Mouse (Mus musculus) hindbrain, embryonic 11.5 days (tissue): ENCODE measurements around the gene Naxd. TPM values are rescaled to one million over a fixed set of nuclear protein-coding genes. Genes with fewer than 3 reads are reported as not detected.
A peak's percentile ranks its signal among the peaks of the same experiment; 100 is the strongest.

Source experiments
- ATAC-seq: fragments of 200-750 bp; cut with Nextera tagmentation; 2 replicates; pipeline ENCODE4 v1.8.0; 2017; ENCODE audit warnings: mild to moderate bottlenecking, moderate TSS enrichment, moderate library complexity; ENCODE audit not compliant: low FRiP score
- DNase-seq: peaks from one replicate; pipeline ENCODE4 v3.0.0-alpha.2; 2015; ENCODE audit warnings: low spot score
- H3K27ac ChIP-seq: fragments of 300-500 bp; sonication (generic); 2 replicates; pipeline ENCODE4 v1.5.1; 2014; ENCODE audit warnings: mild to moderate bottlenecking, low read depth, low read length
- H3K27me3 ChIP-seq: fragments of 300-500 bp; sonication (generic); 2 replicates; pipeline ENCODE4 v1.6.1; 2014; ENCODE audit warnings: mild to moderate bottlenecking, low read length, moderate library complexity, mixed read lengths; ENCODE audit not compliant: control insufficient read depth, insufficient read depth
- H3K36me3 ChIP-seq: fragments of 300-500 bp; sonication (generic); 2 replicates; pipeline ENCODE4 v1.6.1; 2014; ENCODE audit warnings: mild to moderate bottlenecking, low read length, moderate library complexity, mixed read lengths; ENCODE audit not compliant: control insufficient read depth, insufficient read depth
- H3K4me1 ChIP-seq: fragments of 300-500 bp; sonication (generic); replicated peaks from 2 replicates; pipeline ENCODE4 v1.6.1; 2014; ENCODE audit warnings: low read length, mixed read lengths; ENCODE audit not compliant: control insufficient read depth, insufficient read depth
- H3K4me2 ChIP-seq: fragments of 300-500 bp; sonication (generic); replicated peaks from 2 replicates; pipeline ENCODE4 v1.6.1; 2014; ENCODE audit warnings: mild to moderate bottlenecking, low read depth, low read length
- H3K4me3 ChIP-seq: fragments of 300-500 bp; sonication (generic); 2 replicates; pipeline ENCODE4 v1.5.1; 2014; ENCODE audit warnings: low read depth, low read length
- H3K9ac ChIP-seq: fragments of 300-500 bp; sonication (generic); 2 replicates; pipeline ENCODE4 v1.6.1; 2014; ENCODE audit warnings: low read depth, low read length
- H3K9me3 ChIP-seq: fragments of 300-500 bp; sonication (generic); 2 replicates; pipeline ENCODE4 v1.6.1; 2016; ENCODE audit warnings: low read length; ENCODE audit not compliant: control insufficient read depth
- WGBS: fragments of 180-500 bp; shearing (Covaris S2); extraction: QIAGEN DNeasy Blood & Tissue Kit; methylation state at CpG from one replicate; pipeline ENCODE4 v1.1.7; 2014; 5-methylcytosine and 5-hydroxymethylcytosine counted together
- polyA plus RNA-seq: library from polyadenylated mRNA; unstranded; fragments of >200 nt; fragmentation: Nextera tagmentation; extraction: Ambion mirVana; gene quantifications from 2 replicates; pipeline ENCODE4 v1.2.1, GENCODE M21; 2014

Naxd gene
- polyA plus RNA-seq, 1 experiment from 2014 or later: 108 TPM

DNA sequence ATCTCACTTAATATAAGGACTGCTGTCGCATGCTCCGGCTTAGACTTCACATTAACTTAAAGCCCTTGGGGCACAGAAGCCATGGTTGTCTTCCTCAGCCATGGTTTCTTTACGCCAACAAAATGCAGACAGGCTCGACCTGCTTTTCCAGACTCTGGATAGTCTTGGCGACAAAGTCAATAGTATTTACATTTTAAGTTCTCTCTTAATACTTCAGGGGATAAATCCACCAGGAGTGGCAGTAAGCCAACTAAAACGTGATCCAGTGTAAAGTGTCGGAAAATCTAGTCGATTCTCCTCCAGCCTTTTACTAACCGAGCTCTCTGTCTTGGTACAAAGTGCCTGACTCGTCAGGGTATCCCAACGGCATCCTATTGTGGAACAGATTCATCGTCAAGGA is 975 bp downstream of the Naxd start:
- DNase-seq (no peak), ATAC-seq (no peak)
- 80% methylated on average over 12 of the region's 12 CpGs for whole genome bisulfite sequencing
- Histone ChIP-seq H3K27ac (no peak overlapping the region), H3K4me2 (peak overlapping the region; percentile 53), H3K4me1 (peaks cover 4% of the 10 kb centered on the region), H3K4me3 (peak overlapping the region; percentile 95), H3K9ac (no peak overlapping the region), H3K27me3 (no peaks in the 10 kb centered on the region), H3K9me3 (no peaks in the 10 kb centered on the region), H3K36me3 (no peaks in the 10 kb centered on the region)

DNA sequence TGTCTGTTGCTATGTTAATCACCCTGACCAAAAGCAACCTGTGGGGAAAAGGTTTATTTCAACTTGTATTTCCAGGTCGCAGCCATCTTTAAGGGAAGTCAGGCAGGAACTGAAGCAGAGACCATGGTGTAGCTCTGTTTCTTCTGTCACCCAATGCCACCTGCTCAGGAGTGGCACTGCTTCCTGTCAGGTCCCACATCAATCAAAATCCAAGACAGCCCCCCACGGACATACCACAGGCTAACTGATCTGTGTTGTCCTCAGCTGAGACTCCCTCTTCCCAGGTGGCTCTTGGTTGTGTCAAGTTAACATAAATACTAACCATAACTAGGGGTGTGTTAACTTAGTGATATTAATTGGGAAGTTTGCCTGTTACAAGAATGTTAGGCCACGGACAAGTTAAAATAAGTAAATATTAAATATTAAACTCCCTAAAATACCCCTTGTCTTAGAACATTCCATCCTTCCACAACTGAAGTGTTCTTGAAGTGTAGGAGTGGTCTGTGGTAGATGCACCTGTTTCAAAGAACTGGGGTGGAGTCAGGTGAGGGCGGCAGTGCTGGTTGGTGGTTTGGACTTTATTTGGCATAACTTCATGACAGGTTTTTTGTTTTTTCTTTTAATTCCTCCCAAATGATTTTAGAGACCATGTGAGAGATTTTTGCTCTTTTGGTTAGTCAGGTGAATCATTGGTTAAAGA is 1.6 kb downstream of the Naxd start:
- no peaks in the 10 kb centered on the region for H3K36me3 ChIP-seq
- H3K4me2 ChIP-seq: no peak overlapping the region
- H3K4me1 ChIP-seq: peaks cover 4% of the 10 kb centered on the region
- H3K9me3 ChIP-seq: no peaks in the 10 kb centered on the region
- ATAC-seq (no peak), DNase-seq (no peak)
- 93% methylated on average over 4 of the region's 4 CpGs for WGBS
- no peak overlapping the region for H3K27ac ChIP-seq
- no peak overlapping the region for H3K9ac ChIP-seq
- H3K27me3 ChIP-seq: no peaks in the 10 kb centered on the region
- H3K4me3 ChIP-seq: no peak overlapping the region

DNA sequence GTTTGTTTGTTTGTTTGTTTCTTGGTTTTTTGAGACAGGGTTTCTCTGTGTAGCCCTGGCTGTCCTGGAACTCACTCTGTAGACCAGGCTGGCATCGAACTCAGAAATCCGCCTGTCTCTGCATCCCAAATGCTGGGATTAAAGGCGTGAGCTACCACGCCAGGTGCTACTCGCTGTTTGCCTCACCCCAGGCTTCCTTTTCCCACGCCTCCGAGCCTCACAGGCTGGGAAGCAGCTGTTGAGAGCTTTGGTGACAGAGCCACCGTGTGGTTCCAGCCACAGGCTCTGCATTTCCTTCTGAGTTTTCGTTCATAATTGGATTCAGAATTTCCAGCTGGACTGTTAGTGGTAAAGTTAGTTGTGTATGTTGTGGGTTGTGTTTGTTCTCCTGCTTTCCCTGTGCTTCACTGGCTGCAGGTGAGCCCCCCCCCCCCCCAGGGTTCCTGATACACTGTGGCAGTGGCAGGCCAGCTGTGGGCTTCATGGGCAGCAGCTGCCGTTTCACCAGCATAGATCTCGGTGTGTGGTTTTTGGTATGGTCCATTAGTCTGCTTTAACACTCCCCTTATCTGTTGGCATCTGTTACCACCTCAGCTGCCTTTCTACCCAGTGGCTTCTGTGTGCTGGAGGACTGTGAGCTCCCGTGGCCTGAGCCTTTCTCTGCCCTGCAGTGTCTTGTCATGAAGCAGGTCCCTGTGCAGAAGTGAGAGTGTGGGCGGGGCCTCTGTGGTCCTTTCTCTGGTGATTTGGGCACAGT is 6.3 kb downstream of the Naxd start:
- H3K4me3 ChIP-seq: no peak overlapping the region
- no peaks in the 10 kb centered on the region for H3K9me3 ChIP-seq
- DNase-seq: no peak
- H3K27ac ChIP-seq: no peak overlapping the region
- 87% methylated on average over 13 of the region's 13 CpGs for WGBS
- no peaks in the 10 kb centered on the region for H3K4me1 ChIP-seq
- H3K4me2 ChIP-seq: no peak overlapping the region
- no peak overlapping the region for H3K9ac ChIP-seq
- H3K27me3 ChIP-seq: no peaks in the 10 kb centered on the region
- 0 out of 2 replicates have a peak, but pooled peaks cover 2% of the 10 kb centered on the region for H3K36me3 ChIP-seq
- ATAC-seq: no peak

DNA sequence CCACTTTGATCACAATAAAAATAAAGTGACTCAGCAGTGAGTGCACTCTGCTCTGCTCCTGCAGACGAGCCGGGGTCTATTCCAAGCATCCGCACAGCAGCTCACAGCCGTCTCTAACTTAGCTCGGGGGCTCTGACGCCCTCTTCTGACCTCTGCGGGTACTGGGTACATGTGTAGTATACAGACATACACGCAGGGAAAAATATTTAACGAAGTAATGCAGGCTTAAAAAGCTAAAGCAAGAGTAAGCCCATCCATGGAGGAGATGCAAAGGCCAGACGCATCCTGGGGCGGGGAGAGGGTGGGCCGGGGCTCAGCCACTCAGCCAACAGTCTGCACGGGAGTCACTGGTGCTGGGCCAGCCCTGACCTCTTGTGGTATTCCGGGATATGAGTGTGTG is 8.8 kb downstream of the Naxd start:
- no peak overlapping the region for H3K4me2 ChIP-seq
- no peaks in the 10 kb centered on the region for H3K4me1 ChIP-seq
- DNase-seq: no peak
- ATAC-seq: no peak
- no peaks in the 10 kb centered on the region for H3K27me3 ChIP-seq
- H3K4me3 ChIP-seq: no peak overlapping the region
- no peak overlapping the region for H3K27ac ChIP-seq
- WGBS: 88% methylated on average over 14 of the region's 14 CpGs
- peaks cover 11% of the 10 kb centered on the region for H3K36me3 ChIP-seq
- no peak overlapping the region for H3K9ac ChIP-seq
- H3K9me3 ChIP-seq: no peaks in the 10 kb centered on the region

DNA sequence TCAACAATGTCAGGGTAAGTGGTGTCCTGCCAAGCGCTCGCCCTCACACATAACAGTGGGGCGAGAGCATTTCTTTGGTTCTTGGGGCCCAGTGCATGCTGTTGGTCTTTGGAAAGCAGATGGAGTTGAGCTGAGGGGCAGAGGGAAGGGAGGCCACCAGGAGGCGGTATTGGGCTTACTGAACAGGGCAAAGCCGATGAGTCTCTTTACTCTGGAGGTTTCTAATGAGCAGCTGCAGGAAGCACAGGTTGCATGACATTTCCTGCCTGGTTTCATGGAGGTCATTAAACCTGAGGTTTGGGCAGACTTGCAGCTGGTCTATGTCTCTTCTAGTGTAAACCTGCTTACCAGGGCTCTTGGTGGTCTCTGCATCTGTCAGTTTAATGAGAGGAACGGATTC is 9.5 kb downstream of the Naxd start:
- Histone ChIP-seq H3K4me3 (no peak overlapping the region), H3K9me3 (no peaks in the 10 kb centered on the region), H3K4me1 (no peaks in the 10 kb centered on the region), H3K27me3 (no peaks in the 10 kb centered on the region), H3K36me3 (peaks cover 11% of the 10 kb centered on the region), H3K27ac (no peak overlapping the region), H3K4me2 (no peak overlapping the region), H3K9ac (no peak overlapping the region)
- 74% methylated on average over 6 of the region's 6 CpGs for WGBS
- no peak for ATAC-seq
- DNase-seq: peak; percentile 72

DNA sequence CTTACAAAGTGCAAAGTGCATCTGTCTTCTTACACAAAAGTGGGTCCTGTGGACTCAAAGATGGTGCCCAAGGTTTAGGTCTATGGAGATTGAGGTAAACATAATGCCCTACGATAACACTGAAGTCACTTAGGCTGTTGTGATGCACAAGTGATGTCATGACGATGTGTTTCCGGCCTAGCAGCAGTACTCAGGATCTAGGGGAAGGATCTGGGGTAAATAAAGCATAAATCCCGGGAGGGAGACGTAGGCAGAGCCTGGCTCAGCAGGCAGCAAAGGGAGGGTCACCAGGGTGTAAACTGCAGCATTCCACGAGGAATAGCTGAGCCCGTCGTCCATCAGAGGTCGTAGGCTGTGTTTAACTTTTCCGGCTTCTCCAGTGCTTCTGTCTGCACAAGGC is 11.6 kb downstream of the Naxd start:
- ATAC-seq: no peak
- H3K4me1 ChIP-seq: no peaks in the 10 kb centered on the region
- no peak overlapping the region for H3K9ac ChIP-seq
- H3K36me3 ChIP-seq: peaks cover 19% of the 10 kb centered on the region
- DNase-seq: no peak
- H3K4me2 ChIP-seq: no peak overlapping the region
- H3K9me3 ChIP-seq: no peaks in the 10 kb centered on the region
- 87% methylated on average over 10 of the region's 10 CpGs for WGBS
- no peaks in the 10 kb centered on the region for H3K27me3 ChIP-seq
- no peak overlapping the region for H3K4me3 ChIP-seq
- H3K27ac ChIP-seq: no peak overlapping the region

DNA sequence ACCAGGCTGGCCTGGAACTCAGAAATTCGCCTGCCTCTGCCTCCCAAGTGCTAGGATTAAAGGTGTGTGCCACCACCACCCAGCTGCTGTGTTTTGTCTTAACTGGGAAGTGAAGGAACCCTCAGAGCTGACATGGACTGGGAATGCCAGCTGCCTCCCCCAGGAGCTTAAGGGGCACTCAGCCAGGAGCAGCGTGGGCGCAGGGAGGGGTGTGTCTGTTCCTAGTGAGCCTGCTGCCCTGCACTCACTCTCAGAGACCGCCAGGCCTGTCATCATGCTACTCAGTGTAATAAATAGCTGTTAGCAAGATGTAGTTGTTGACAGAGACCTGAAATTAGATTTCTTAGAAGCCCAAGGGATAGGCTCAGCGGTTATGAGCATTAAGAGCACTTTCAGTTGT is 13.7 kb downstream of the Naxd start:
- H3K4me1 ChIP-seq: no peaks in the 10 kb centered on the region
- 93% methylated on average over 5 of the region's 5 CpGs for WGBS
- H3K27me3 ChIP-seq: no peaks in the 10 kb centered on the region
- DNase-seq (no peak), ATAC-seq (no peak)
- no peak overlapping the region for H3K9ac ChIP-seq
- peaks cover 22% of the 10 kb centered on the region for H3K36me3 ChIP-seq
- no peak overlapping the region for H3K27ac ChIP-seq
- H3K4me3 ChIP-seq: no peak overlapping the region
- no peak overlapping the region for H3K4me2 ChIP-seq
- H3K9me3 ChIP-seq: no peaks in the 10 kb centered on the region

DNA sequence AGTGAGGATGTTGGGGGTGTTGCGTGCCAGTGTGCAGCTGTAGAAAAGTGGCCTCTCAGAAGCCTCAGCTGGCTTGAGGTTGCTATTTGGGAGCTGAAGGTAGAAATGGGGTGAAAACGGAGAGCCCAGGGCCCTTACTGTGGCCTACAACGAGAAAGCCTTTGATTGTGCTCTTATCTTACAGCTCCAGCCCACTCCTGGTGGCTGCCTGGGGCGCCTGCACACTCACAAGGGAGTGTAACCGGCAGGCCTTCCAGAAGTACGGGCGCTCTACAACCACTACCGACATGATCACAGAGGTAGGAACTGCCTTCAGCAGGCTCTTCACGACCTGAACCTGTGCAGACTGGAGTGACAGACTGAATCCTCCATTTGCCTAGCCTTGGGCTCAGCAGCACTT is 15.4 kb downstream of the Naxd start:
- Histone ChIP-seq H3K4me2 (no peak overlapping the region), H3K27ac (no peak overlapping the region)

DNA sequence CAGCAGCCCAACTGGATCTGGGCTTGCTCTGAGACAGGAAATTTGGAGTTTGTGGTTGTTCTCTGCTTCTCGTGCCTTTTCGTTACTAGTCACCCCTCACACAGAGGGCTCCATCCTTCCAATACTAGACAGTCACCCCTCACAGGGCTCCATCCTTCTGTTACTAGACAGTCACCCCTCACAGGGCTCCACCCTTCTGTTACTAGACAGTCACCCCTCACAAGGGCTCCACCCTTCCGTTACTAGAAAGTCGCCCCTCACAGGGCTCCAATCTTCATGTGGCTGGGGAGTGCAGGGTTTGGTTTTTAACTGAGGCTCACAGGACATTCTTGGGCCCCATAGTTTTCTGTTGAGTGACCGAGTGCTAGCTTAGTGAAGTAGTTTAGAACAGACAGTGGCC is 15.9 kb downstream of the Naxd start:
- H3K27ac ChIP-seq: no peak overlapping the region
- H3K27me3 ChIP-seq: no peaks in the 10 kb centered on the region
- DNase-seq: no peak
- no peaks in the 10 kb centered on the region for H3K9me3 ChIP-seq
- no peak overlapping the region for H3K9ac ChIP-seq
- H3K36me3 ChIP-seq: peaks cover 20% of the 10 kb centered on the region
- no peaks in the 10 kb centered on the region for H3K4me1 ChIP-seq
- no peak for ATAC-seq
- H3K4me2 ChIP-seq: no peak overlapping the region
- H3K4me3 ChIP-seq: no peak overlapping the region
- 86% methylated on average over 5 of the region's 5 CpGs for WGBS

More for the DNA sequence above, 15.4 kb downstream of the Naxd start:
- ATAC-seq (no peak), DNase-seq (no peak)
- Histone ChIP-seq H3K9me3 (no peaks in the 10 kb centered on the region), H3K36me3 (peaks cover 20% of the 10 kb centered on the region), H3K27me3 (no peaks in the 10 kb centered on the region), H3K9ac (no peak overlapping the region), H3K4me3 (no peak overlapping the region), H3K4me1 (no peaks in the 10 kb centered on the region)
- WGBS: 92% methylated on average over 9 of the region's 9 CpGs
